Mouse (Mus musculus) liver, embryonic 16.5 days (tissue): ENCODE data around the gene Rtbdn. TPM values are rescaled to one million over a fixed set of nuclear protein-coding genes. Genes with fewer than 3 reads are reported as not detected.
"Not testable (repeated sequence)": the region's sequence is repeated elsewhere in the genome, so short reads cannot be mapped to it uniquely, and the experiment has no call there.

Experiments
- ATAC-seq: fragments of 200-750 bp; cut with Nextera tagmentation; 2 replicates; pipeline ENCODE4 v1.8.0; 2017; ENCODE audit warnings: low read depth, mild to moderate bottlenecking, moderate number of reproducible peaks, moderate library complexity
- H3K27ac ChIP-seq: fragments of 300-500 bp; sonication (generic); 2 replicates; pipeline ENCODE4 v1.5.1; 2014; ENCODE audit warnings: mild to moderate bottlenecking, low read length
- H3K27me3 ChIP-seq: fragments of 300-500 bp; sonication (generic); 2 replicates; pipeline ENCODE4 v1.6.1; 2014; ENCODE audit warnings: low read depth, low read length, mixed read lengths; ENCODE audit not compliant: control insufficient read depth, insufficient read depth
- H3K36me3 ChIP-seq: fragments of 300-500 bp; sonication (generic); 2 replicates; pipeline ENCODE4 v1.6.1; 2014; ENCODE audit warnings: mild to moderate bottlenecking; ENCODE audit not compliant: control insufficient read depth, insufficient read depth
- H3K4me1 ChIP-seq: fragments of 300-500 bp; sonication (generic); 2 replicates; pipeline ENCODE4 v1.6.1; 2014; ENCODE audit warnings: low read depth, low read length, mixed read lengths; ENCODE audit not compliant: control insufficient read depth
- H3K4me2 ChIP-seq: fragments of 300-500 bp; sonication (generic); 2 replicates; pipeline ENCODE4 v1.6.1; 2014; ENCODE audit warnings: low read depth, low read length, mixed read lengths
- H3K4me3 ChIP-seq: fragments of 300-500 bp; sonication (generic); 2 replicates; pipeline ENCODE4 v1.5.1; 2014; ENCODE audit warnings: low read depth, mild to moderate bottlenecking, low read length
- H3K9ac ChIP-seq: fragments of 300-500 bp; sonication (generic); 2 replicates; pipeline ENCODE4 v1.6.1; 2014; ENCODE audit warnings: low read depth, low read length
- H3K9me3 ChIP-seq: fragments of 300-500 bp; sonication (generic); replicated peaks from 2 replicates; pipeline ENCODE4 v1.6.1; 2016; ENCODE audit warnings: low read length; ENCODE audit not compliant: control insufficient read depth
- WGBS: fragments of 180-500 bp; shearing (Covaris S2); extraction: QIAGEN DNeasy Blood & Tissue Kit; methylation state at CpG from one replicate; pipeline ENCODE4 v1.1.7; 2014; ENCODE audit not compliant: insufficient replicate concordance; 5-methylcytosine and 5-hydroxymethylcytosine counted together
- polyA plus RNA-seq: library from polyadenylated mRNA; unstranded; fragments of >200 nt; fragmentation: Nextera tagmentation; extraction: Ambion mirVana; gene quantifications from 2 replicates; pipeline ENCODE4 v1.2.1, GENCODE M21; 2015

Rtbdn gene
- polyA plus RNA-seq, 1 experiment from 2014 or later, result 0.20 TPM

- H3K9me3 ChIP-seq, ATAC-seq: not testable (repeated sequence)
- Histone ChIP-seq H3K27me3 (peaks cover 15% of the 10 kb centered on the region), H3K36me3 (peaks cover 36% of the 10 kb centered on the region), H3K4me1 (peaks cover 53% of the 10 kb centered on the region), H3K27ac (peak overlapping the region; percentile 77), H3K9ac (0 out of 2 replicates have a peak overlapping the region, but pooled peaks have one; percentile 1), H3K4me2 (peak overlapping the region; percentile 94), H3K4me3 (peak overlapping the region; percentile 76)
- WGBS, result 20% methylated on average over 6 of the region's 7 CpGs
Observed at GRCm38 (mm10) chr8:84907979-84908378, 38.8 kb upstream of the Rtbdn start.

DNA sequence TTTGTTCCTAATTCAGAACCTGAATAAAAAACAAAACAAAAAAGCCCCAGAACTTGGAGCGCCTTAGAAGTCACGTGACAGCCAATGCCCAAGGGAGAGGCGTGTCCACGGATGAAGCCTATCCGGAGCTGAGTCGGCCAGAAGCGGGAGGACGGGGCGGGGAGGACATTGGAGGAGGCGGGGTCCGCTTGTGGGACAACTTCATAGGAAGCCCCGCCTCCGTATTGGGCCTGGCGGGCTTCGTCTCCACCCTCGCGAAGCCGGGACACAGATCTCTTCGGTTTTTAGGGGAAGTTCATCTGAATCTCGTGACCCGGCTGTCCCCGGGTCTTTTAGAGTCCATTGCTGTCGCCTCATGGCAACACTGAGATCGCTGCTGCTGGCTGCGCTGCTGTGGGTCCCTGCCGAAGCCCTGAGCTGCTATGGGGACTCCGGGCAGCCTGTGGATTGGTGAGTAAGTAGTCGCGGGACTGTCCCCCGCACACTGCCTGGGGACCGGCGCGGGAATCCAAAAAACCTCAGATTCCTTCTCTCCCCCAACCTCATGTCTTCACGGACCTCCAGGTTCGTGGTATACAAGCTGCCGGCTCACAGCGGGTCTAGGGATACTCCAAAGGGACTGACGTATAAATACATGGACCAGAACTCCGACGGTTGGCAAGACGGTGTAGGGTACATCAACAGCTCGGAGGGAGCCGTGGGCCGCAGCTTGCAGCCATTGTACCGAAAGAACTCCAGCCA lies 38.2 kb upstream of the Rtbdn start, which contains the start of gene Dnase2a:
Gene Dnase2a (plus strand): TSS at position 140 of the 741 bp plus-strand sequence.
- H3K4me1 ChIP-seq, result peaks cover 56% of the 10 kb centered on the region
- peak within 1 kb of the TSS; percentile 94 for H3K4me2 ChIP-seq
- peak within 1 kb of the TSS; percentile 76 for H3K4me3 ChIP-seq
- under 1% methylated on average over 45 of the region's 45 CpGs for WGBS
- H3K36me3 ChIP-seq, result peaks cover 33% of the 10 kb centered on the region
- peak within 1 kb of the TSS; percentile 91 for H3K9ac ChIP-seq
- H3K27me3 ChIP-seq, result peaks cover 16% of the 10 kb centered on the region
- H3K9me3 ChIP-seq, result no peaks in the 10 kb centered on the region
- ATAC-seq, result peak; percentile 92
- peak within 1 kb of the TSS; percentile 89 for H3K27ac ChIP-seq

- peaks cover 58% of the 10 kb centered on the region for H3K4me1 ChIP-seq
- no peaks in the 10 kb centered on the region for H3K9me3 ChIP-seq
- peaks cover 28% of the 10 kb centered on the region for H3K36me3 ChIP-seq
- peak overlapping the region; percentile 76 for H3K4me3 ChIP-seq
- no peak for ATAC-seq
- H3K4me2 ChIP-seq, result peak overlapping the region; percentile 94
- peak overlapping the region; percentile 91 for H3K9ac ChIP-seq
- H3K27me3 ChIP-seq, result peaks cover 16% of the 10 kb centered on the region
- H3K27ac ChIP-seq, result peak overlapping the region; percentile 89
- WGBS, result 42% methylated on average over 20 of the region's 20 CpGs
Observed at GRCm38 (mm10) chr8:84909162-84909767, 37.5 kb upstream of the Rtbdn start.

GRCm38 (mm10) chr8:84909949-84910348 lies 36.8 kb upstream of the Rtbdn start:
- Histone ChIP-seq H3K4me3 (peak overlapping the region; percentile 76), H3K9me3 (no peaks in the 10 kb centered on the region), H3K4me1 (peaks cover 51% of the 10 kb centered on the region), H3K27me3 (peaks cover 16% of the 10 kb centered on the region), H3K4me2 (peak overlapping the region; percentile 94), H3K27ac (peak overlapping the region; percentile 89), H3K9ac (peak overlapping the region; percentile 91), H3K36me3 (peaks cover 21% of the 10 kb centered on the region)
- no peak for ATAC-seq
- 46% methylated on average over 5 of the region's 5 CpGs for WGBS

DNA sequence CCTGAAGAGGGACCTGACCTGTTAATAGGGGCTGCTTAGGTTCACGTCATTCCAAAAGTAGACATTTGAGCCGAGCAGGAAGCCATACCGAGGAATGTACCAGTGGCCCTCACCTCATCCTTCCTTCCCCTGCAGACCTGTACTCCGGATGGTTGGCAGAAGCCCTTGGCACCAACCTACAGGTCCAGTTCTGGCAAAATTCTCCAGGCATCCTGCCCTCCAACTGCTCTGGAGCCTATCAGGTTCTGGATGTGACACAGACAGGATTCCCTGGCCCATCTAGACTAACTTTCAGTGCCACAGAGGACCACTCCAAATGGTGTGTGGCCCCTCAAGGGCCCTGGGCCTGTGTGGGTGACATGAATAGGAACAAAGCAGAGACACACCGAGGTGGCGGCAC lies 36.2 kb upstream of the Rtbdn start:
- Histone ChIP-seq H3K4me2 (peak overlapping the region; percentile 94; the same call in 1 of the 2 replicates), H3K4me1 (peaks cover 45% of the 10 kb centered on the region), H3K9me3 (no peaks in the 10 kb centered on the region), H3K27me3 (peaks cover 16% of the 10 kb centered on the region), H3K9ac (no peak overlapping the region; the same call in 1 of the 2 replicates), H3K4me3 (no peak overlapping the region), H3K27ac (no peak overlapping the region), H3K36me3 (peaks cover 15% of the 10 kb centered on the region)
- WGBS, result 74% methylated on average over 6 of the region's 6 CpGs
- ATAC-seq, result no peak

DNA sequence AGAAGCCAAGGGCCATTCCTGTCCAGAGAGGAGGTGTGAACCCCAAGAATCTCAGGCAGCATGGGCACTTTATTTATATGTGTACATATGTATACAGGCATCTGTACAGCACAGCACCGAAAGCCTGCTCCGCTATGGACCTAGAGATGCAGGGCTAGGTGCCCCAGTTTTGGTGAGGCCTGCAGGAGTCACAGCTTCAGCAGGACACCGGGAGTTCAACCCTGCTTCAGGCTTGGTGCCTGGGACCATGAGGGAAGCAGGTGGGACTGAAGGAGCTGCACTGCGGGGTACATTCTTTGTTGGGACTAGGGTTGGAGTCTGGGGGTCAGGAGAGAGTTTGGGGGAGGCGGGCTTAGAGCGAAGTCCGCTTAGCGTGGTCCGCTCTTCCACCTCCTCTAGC lies 34.9 kb upstream of the Rtbdn start:
- Histone ChIP-seq H3K9me3 (no peaks in the 10 kb centered on the region), H3K4me1 (peaks cover 43% of the 10 kb centered on the region), H3K4me2 (no peak overlapping the region), H3K4me3 (no peak overlapping the region), H3K36me3 (peaks cover 2% of the 10 kb centered on the region), H3K9ac (no peak overlapping the region), H3K27ac (no peak overlapping the region), H3K27me3 (peaks cover 16% of the 10 kb centered on the region)
- no peak for ATAC-seq
- 89% methylated on average over 9 of the region's 9 CpGs for WGBS

DNA sequence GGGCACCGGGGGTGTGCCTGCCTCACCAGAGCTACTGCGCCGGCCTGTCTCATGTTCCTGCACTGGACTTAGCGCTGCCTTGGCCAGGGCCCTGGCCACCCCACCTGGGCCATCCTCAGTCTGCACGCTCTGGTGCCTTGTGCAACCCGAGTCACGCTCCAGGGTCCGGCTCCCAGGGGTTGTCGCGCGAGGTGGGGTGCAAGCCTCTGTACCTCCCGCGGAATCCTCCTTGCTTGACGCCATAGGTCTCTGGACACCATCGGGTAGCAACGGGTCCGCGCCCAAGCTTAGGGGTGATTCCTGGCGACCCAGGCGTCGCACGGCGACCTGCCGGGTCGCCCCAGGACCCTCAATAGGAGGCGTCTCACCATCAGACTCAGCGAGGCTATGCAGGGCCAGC lies 34.4 kb upstream of the Rtbdn start:
- Histone ChIP-seq H3K4me3 (peak overlapping the region; percentile 63), H3K27ac (no peak overlapping the region), H3K4me1 (peaks cover 43% of the 10 kb centered on the region), H3K9ac (peak overlapping the region; percentile 60), H3K27me3 (peaks cover 16% of the 10 kb centered on the region), H3K4me2 (peak overlapping the region; percentile 92), H3K9me3 (no peaks in the 10 kb centered on the region), H3K36me3 (no peaks in the 10 kb centered on the region)
- WGBS, result 34% methylated on average over 27 of the region's 27 CpGs
- ATAC-seq, result no peak

GRCm38 (mm10) chr8:84912895-84913501 lies 33.8 kb upstream of the Rtbdn start:
- Histone ChIP-seq H3K27ac (peak overlapping the region; percentile 1; the same call in 1 of the 2 replicates), H3K27me3 (peaks cover 19% of the 10 kb centered on the region), H3K4me1 (peaks cover 39% of the 10 kb centered on the region), H3K9me3 (no peaks in the 10 kb centered on the region), H3K36me3 (no peaks in the 10 kb centered on the region), H3K9ac (peak overlapping the region; percentile 60), H3K4me3 (peak overlapping the region; percentile 63), H3K4me2 (peak overlapping the region; percentile 92)
- 1% methylated on average over 55 of the region's 55 CpGs for WGBS
- ATAC-seq, result peak; percentile 60
